Mouse (Mus musculus): ENCODE results near the gene Supt4a. TPM values are rescaled to one million over a fixed set of nuclear protein-coding genes. Genes with fewer than 3 reads are reported as not detected.

The Supt4a gene
- polyA plus RNA-seq, 1 experiment, result 214 TPM

DNA sequence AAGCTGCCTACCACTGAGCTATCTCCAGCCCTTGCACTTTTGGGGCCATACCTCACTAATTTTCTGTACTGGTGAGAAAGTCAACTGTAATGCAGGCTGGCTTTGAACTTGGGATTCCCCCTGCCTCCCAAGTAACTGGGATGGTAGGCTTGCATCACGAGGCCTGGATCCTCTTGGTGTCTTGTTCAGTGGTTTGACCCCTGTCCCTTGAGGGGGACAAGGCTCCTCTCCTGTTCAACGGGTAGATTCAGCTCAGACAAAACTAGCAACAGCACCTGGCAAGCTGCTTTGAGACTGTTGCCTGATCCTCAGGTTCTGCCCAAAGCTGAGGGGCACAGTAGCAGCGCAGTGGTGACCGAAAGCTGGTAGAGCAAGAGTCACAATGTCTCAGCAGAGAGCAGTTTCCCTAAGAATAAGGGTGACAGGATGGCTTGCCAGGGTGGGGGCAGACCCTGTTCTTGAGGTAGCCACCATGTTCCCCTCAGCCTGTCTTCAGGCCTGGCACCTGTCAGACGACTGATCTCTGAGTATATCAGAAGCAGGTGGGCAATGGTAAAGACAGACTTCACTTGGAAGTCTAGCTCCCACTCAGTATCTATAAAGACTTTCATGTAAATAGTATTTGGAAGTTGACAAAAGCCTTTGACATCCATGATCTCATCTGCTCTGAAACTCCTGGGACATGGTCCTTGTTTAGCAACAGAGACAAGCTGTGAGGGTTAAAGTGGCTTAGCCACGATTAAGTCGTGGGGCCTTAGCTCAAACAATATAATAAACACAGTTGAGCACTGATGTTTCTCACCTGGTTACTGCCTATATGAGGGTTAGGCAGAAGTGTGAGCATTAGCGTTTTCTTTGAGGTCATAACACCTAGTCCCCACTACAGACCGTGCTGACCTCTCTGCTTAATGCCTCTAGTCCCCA lies 8.5 kb downstream of the Supt4a start:
- Histone ChIP-seq H3K79me2 (ENCODE audit: control insufficient read depth, insufficient read depth) (no peaks in the 10 kb centered on the region), H3K79me3 (ENCODE audit: low read depth) (no peaks in the 10 kb centered on the region), H3ac (ENCODE audit: control insufficient read depth, insufficient read length, low read depth) (no peak overlapping the region), H3K36me3 (ENCODE audit: control insufficient read depth, insufficient read depth) (peaks cover 30% of the 10 kb centered on the region), H3K4me3 (ENCODE audit: insufficient read depth, poor library complexity, severe bottlenecking) (no peak overlapping the region), H3K27me3 (ENCODE audit: control insufficient read depth, insufficient read depth, insufficient read length) (no peaks in the 10 kb centered on the region)
- no peak for TF ChIP-seq USF1 (IDR thresholded peaks at IDR 0.05; ENCODE audit: low read depth)

DNA sequence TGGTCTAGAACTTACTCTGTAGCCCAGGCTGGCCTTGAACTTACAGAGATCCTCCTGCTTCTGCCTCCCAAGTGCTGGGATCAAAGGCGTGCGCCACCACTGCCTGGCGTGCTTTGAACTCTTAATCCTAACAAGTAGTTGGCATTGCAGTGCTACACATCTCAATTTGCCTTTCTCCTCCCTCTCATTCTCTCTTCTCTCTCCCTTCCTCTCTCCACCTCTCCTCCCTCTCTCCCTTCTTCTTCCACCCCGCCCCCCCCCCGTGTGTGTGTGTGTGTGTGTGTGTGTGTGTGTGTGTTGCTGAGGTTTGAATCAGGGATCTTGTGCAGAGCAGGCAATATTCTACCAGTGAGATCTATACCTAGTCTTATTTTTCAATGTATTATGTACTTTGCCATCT lies 10.0 kb downstream of the Supt4a start:
- no peak overlapping the region for H3ac ChIP-seq (ENCODE audit: control insufficient read depth, insufficient read length, low read depth)
- no peaks in the 10 kb centered on the region for H3K27me3 ChIP-seq (ENCODE audit: control insufficient read depth, insufficient read depth, insufficient read length)
- no peak overlapping the region for H3K4me3 ChIP-seq (ENCODE audit: insufficient read depth, poor library complexity, severe bottlenecking)
- no peaks in the 10 kb centered on the region for H3K79me2 ChIP-seq (ENCODE audit: control insufficient read depth, insufficient read depth)
- peaks cover 24% of the 10 kb centered on the region for H3K36me3 ChIP-seq (ENCODE audit: control insufficient read depth, insufficient read depth)
- no peaks in the 10 kb centered on the region for H3K79me3 ChIP-seq (ENCODE audit: low read depth)
- TF ChIP-seq FOSL1 (IDR thresholded peaks at IDR 0.05; ENCODE audit: insufficient read depth, low read length, poor library complexity, severe bottlenecking) (no peak), CEBPB (IDR thresholded peaks at IDR 0.05; ENCODE audit: low read depth) (no peak), MAX (IDR thresholded peaks at IDR 0.05) (no peak), CTCF (IDR thresholded peaks at IDR 0.05; ENCODE audit: control insufficient read depth, insufficient read depth, insufficient read length) (no peak), MYOG (IDR thresholded peaks at IDR 0.05; ENCODE audit: control insufficient read depth, extremely low read depth, insufficient read length) (no peak), USF1 (IDR thresholded peaks at IDR 0.05; ENCODE audit: low read depth) (no peak)

DNA sequence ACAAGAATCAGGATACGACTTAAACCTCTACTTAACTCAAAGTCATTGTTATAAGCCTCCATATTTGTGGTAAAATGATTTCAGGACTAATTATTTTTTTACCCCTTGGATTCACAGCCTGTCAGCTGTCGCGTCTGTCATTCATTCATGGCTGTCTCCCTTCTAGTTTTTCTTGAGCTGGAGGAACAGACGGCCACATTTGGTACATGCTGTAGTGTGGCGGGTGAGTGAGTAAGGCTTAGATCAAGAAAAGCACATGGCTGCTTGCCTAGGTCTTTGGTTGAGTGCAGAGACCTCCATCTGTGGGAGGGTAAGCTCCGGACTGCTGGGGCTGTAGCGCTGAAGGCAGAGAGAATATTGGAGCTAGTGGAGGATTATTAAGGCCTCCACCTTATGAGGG lies 10.4 kb downstream of the Supt4a start:
- Histone ChIP-seq H3K79me2 (ENCODE audit: control insufficient read depth, insufficient read depth) (no peaks in the 10 kb centered on the region), H3K4me3 (ENCODE audit: insufficient read depth, poor library complexity, severe bottlenecking) (no peak overlapping the region), H3ac (ENCODE audit: control insufficient read depth, insufficient read length, low read depth) (no peak overlapping the region), H3K36me3 (ENCODE audit: control insufficient read depth, insufficient read depth) (peaks cover 20% of the 10 kb centered on the region), H3K79me3 (ENCODE audit: low read depth) (no peaks in the 10 kb centered on the region), H3K27me3 (ENCODE audit: control insufficient read depth, insufficient read depth, insufficient read length) (no peaks in the 10 kb centered on the region)
- TF ChIP-seq CTCF (IDR thresholded peaks at IDR 0.05; ENCODE audit: control insufficient read depth, insufficient read depth, insufficient read length) (no peak), USF1 (IDR thresholded peaks at IDR 0.05; ENCODE audit: low read depth) (no peak), MYOD1 (IDR thresholded peaks at IDR 0.05; ENCODE audit: control insufficient read depth, insufficient read length, low read depth) (no peak), CEBPB (IDR thresholded peaks at IDR 0.05; ENCODE audit: low read depth) (no peak), MYOG (IDR thresholded peaks at IDR 0.05; ENCODE audit: control insufficient read depth, extremely low read depth, insufficient read length) (no peak), FOSL1 (IDR thresholded peaks at IDR 0.05; ENCODE audit: insufficient read depth, low read length, poor library complexity, severe bottlenecking) (no peak), MAX (IDR thresholded peaks at IDR 0.05) (no peak)

DNA sequence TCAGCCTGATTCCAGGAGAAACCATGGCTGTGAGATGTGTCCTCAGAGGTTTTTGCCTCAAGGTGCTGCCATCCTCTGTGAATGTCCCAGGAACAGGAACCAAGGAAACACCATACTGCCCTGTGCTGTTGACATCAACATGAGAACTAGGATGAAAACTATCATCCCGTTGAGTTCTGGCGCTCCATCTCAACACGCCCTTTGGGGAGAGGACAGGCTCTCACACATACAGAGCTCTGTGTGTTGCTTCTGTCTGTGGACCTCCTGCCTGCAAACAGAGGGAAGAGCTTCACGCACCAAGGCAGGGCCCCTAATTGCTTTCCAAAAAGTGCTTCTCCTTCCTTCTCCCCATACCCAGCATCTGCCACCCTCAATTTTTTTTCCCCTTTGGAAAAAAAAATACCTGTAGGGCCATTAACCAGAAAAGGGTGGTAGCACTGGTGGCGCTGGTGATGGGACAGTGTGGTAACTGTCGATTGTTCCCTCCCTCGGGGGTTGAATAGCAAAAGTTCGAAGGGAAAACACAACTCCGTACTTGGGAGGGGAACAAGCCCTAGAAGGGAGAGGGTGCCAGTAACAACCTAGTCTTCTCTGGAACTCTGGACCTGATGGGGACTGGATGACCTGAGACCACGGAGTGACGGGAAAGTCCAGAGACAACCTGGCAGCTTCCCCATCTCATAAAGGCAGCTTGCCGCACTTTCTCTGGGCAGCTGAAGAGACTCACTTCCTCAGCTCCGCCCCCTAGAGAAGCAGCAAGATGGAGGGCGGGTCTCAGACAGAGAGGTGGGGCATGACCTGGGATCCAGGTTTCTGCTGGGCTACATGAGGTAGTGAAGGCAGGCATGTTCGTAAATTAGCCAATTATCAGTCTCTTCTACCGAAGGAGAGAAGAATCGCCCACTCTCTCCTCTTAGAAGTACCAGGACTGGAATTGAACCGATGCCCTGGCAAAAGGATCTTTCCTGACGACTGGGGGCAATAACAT lies 11.1 kb downstream of the Supt4a start:
- no peak overlapping the region for H3K4me3 ChIP-seq (ENCODE audit: insufficient read depth, poor library complexity, severe bottlenecking)
- H3ac ChIP-seq (ENCODE audit: control insufficient read depth, insufficient read length, low read depth), result no peak overlapping the region
- TF ChIP-seq CEBPB (IDR thresholded peaks at IDR 0.05; ENCODE audit: low read depth) (no peak), CTCF (IDR thresholded peaks at IDR 0.05; ENCODE audit: control insufficient read depth, insufficient read depth, insufficient read length) (no peak), USF1 (IDR thresholded peaks at IDR 0.05; ENCODE audit: low read depth) (no peak), MYOG (IDR thresholded peaks at IDR 0.05; ENCODE audit: control insufficient read depth, extremely low read depth, insufficient read length) (no peak), MYOD1 (IDR thresholded peaks at IDR 0.05; ENCODE audit: control insufficient read depth, insufficient read length, low read depth) (no peak), MAX (IDR thresholded peaks at IDR 0.05) (no peak), FOSL1 (IDR thresholded peaks at IDR 0.05; ENCODE audit: insufficient read depth, low read length, poor library complexity, severe bottlenecking) (no peak)
- H3K27me3 ChIP-seq (ENCODE audit: control insufficient read depth, insufficient read depth, insufficient read length), result no peaks in the 10 kb centered on the region
- H3K36me3 ChIP-seq (ENCODE audit: control insufficient read depth, insufficient read depth), result peaks cover 14% of the 10 kb centered on the region
- no peaks in the 10 kb centered on the region for H3K79me3 ChIP-seq (ENCODE audit: low read depth)
- H3K79me2 ChIP-seq (ENCODE audit: control insufficient read depth, insufficient read depth), result no peaks in the 10 kb centered on the region

DNA sequence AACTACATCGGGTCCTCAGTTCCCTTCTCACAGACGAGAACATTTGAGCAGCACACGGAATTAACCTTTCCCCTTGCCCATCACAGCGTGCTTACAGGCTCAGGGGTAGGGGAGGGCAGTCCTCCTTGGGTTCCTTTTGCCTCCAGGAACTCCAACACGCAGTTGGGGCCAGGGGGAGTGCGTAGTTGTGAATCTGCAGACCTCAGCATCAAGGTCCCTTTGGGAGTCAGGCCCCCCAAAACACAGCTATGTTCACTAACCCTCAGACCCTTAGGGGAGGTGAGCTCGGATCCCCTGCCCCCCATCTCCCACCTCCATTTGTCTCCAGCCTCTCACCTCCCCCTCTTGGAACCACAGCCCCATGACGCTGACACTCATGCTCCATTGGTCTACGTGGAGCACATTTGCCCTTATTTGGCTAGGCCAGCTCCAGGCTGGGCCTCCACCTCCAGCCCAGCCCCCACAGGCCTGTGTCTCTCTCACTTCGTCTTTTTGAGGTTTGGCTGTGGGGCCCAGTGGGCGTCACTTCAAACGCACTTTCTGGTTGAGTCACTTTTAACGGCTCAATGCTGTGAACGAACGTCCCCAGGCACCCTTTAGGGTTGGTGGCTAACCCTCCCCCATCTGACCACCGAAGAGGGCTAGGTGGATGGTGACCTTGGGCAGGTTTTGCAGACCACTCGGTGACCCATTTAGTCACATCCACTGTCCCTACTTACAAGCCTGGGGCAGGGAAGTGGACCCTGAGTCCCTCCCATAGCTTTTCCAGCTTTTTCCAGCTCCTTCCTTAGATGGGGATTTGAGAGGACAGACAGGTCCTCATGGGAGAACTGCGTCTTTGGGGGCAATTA lies 12.1 kb downstream of the Supt4a start:
- no peak overlapping the region for H3K4me3 ChIP-seq (ENCODE audit: insufficient read depth, poor library complexity, severe bottlenecking)
- no peaks in the 10 kb centered on the region for H3K27me3 ChIP-seq (ENCODE audit: control insufficient read depth, insufficient read depth, insufficient read length)
- TF ChIP-seq MAX (IDR thresholded peaks at IDR 0.05), result peak; percentile 36
- no peak for TF ChIP-seq FOSL1 (IDR thresholded peaks at IDR 0.05; ENCODE audit: insufficient read depth, low read length, poor library complexity, severe bottlenecking)
- no peak for TF ChIP-seq MYOG (IDR thresholded peaks at IDR 0.05; ENCODE audit: control insufficient read depth, extremely low read depth, insufficient read length)
- H3K36me3 ChIP-seq (ENCODE audit: control insufficient read depth, insufficient read depth), result peaks cover 4% of the 10 kb centered on the region
- H3K79me2 ChIP-seq (ENCODE audit: control insufficient read depth, insufficient read depth), result no peaks in the 10 kb centered on the region
- peak overlapping the region; percentile 55 for H3ac ChIP-seq (ENCODE audit: control insufficient read depth, insufficient read length, low read depth)
- H3K79me3 ChIP-seq (ENCODE audit: low read depth), result no peaks in the 10 kb centered on the region
